Mouse (Mus musculus) erythroblast, adult 5-6 weeks (primary cell): ENCODE results near the gene Pkn3. TPM values are rescaled to one million over a fixed set of nuclear protein-coding genes. Genes with fewer than 3 reads are reported as not detected.
A peak's percentile ranks its signal among the peaks of the same experiment; 100 is the strongest.
"Not testable (repeated sequence)": the region's sequence is repeated elsewhere in the genome, so short reads cannot be mapped to it uniquely, and the experiment has no call there.

ENCODE experiments used
- ATAC-seq: replicated peaks from 2 replicates; pipeline ENCODE4 v1.8.0; 2016; ENCODE audit warnings: moderate number of reproducible peaks, mild to moderate bottlenecking, moderate TSS enrichment, inconsistent platforms; ENCODE audit not compliant: poor library complexity, low FRiP score, severe bottlenecking
- total RNA-seq, 2 experiments: library from RNA; stranded (forward) in 1 of 2; stranded (reverse) in 1 of 2; fragments of 150-400 nt in 1 of 2; fragments of 200-764, 138-1000 nt in 1 of 2; gene quantifications; 2 replicates each; pipeline versions ENCODE4 v1.2.3 to v1.2.4; 2015 to 2017; ENCODE audit warnings: low replicate concordance in 2 of 2

Gene Pkn3
- total RNA-seq, 2 experiments from 2014 or later, result 0.68 to 13.3 TPM

- ATAC-seq, result peak; percentile 92
These were observed 56.3 kb downstream of the Pkn3 start, which contains the start of gene Tbc1d13 for GRCm38 (mm10) chr2:30133613-30134377. Gene Tbc1d13, plus strand, starts transcription at chr2:30133746.

- 0 out of 2 replicates have a peak, but pooled peaks have one; percentile 14 for ATAC-seq
These were observed 56.9 kb downstream of the Pkn3 start for GRCm38 (mm10) chr2:30134378-30134711.

GRCm38 (mm10) chr2:30134928-30135620 lies 57.6 kb downstream of the Pkn3 start:
- no peak for ATAC-seq

GRCm38 (mm10) chr2:30136458-30136857 lies 59.0 kb downstream of the Pkn3 start:
- ATAC-seq, result no peak

- ATAC-seq, result not testable (repeated sequence)
These were observed 62.5 kb downstream of the Pkn3 start for GRCm38 (mm10) chr2:30140021-30140420.

Other genes with a start within 250 kb of the Pkn3 start
- 16.9 and 19.4 TPM in 2 replicates for gene Cercam, start 208.5 kb upstream of the Pkn3 start, total RNA-seq (2015; ENCODE audit: low replicate concordance)
- gene Cercam, start 208.5 kb upstream of the Pkn3 start, total RNA-seq (2017; ENCODE audit: low replicate concordance), result 18.8 and 20.8 TPM in 2 replicates
- gene Odf2, start 188.5 kb upstream of the Pkn3 start, total RNA-seq (2015; ENCODE audit: low replicate concordance), result 25.2 and 25.9 TPM in 2 replicates
- 51.4 and 68.7 TPM in 2 replicates for gene Odf2, start 188.5 kb upstream of the Pkn3 start, total RNA-seq (2017; ENCODE audit: low replicate concordance)
- gene Gle1, start 142.3 kb upstream of the Pkn3 start, total RNA-seq (2015; ENCODE audit: low replicate concordance), result 3.5 and 12.1 TPM in 2 replicates
- 16.0 and 23.0 TPM in 2 replicates for gene Gle1, start 142.3 kb upstream of the Pkn3 start, total RNA-seq (2017; ENCODE audit: low replicate concordance)
- gene Sptan1, start 112.1 kb upstream of the Pkn3 start, total RNA-seq (2015; ENCODE audit: low replicate concordance), result 16.5 TPM in 2 replicates
- gene Sptan1, start 112.1 kb upstream of the Pkn3 start, total RNA-seq (2017; ENCODE audit: low replicate concordance), result 18.1 and 21.6 TPM in 2 replicates
- 3.5 and 4.6 TPM in 2 replicates for gene Wdr34, start 28.8 kb upstream of the Pkn3 start, total RNA-seq (2015; ENCODE audit: low replicate concordance)
- gene Wdr34, start 28.8 kb upstream of the Pkn3 start, total RNA-seq (2017; ENCODE audit: low replicate concordance), result 0.09 and 0.84 TPM in 2 replicates
- gene Set, start 20.3 kb upstream of the Pkn3 start, total RNA-seq (2015; ENCODE audit: low replicate concordance), result 50.0 and 56.0 TPM in 2 replicates
- gene Set, start 20.3 kb upstream of the Pkn3 start, total RNA-seq (2017; ENCODE audit: low replicate concordance), result 143 and 233 TPM in 2 replicates
- 7.9 TPM in 1 of 2 replicates, not detected in the other for gene Zdhhc12, start 16.0 kb downstream of the Pkn3 start, total RNA-seq (2015; ENCODE audit: low replicate concordance)
- gene Zdhhc12, start 16.0 kb downstream of the Pkn3 start, total RNA-seq (2017; ENCODE audit: low replicate concordance), result 0.85 and 2.9 TPM in 2 replicates
- gene Zer1, start 46.9 kb downstream of the Pkn3 start, total RNA-seq (2015; ENCODE audit: low replicate concordance), result 10.2 and 10.4 TPM in 2 replicates
- gene Zer1, start 46.9 kb downstream of the Pkn3 start, total RNA-seq (2017; ENCODE audit: low replicate concordance), result 12.8 and 17.0 TPM in 2 replicates
- 20.0 and 20.3 TPM in 2 replicates for gene Tbc1d13, start 56.1 kb downstream of the Pkn3 start, total RNA-seq (2015; ENCODE audit: low replicate concordance)
- gene Tbc1d13, start 56.1 kb downstream of the Pkn3 start, total RNA-seq (2017; ENCODE audit: low replicate concordance), result 8.6 and 9.9 TPM in 2 replicates
- gene Endog, start 93.8 kb downstream of the Pkn3 start, total RNA-seq (2015; ENCODE audit: low replicate concordance), result 2.7 TPM in 1 of 2 replicates, not detected in the other
- 2.2 and 3.0 TPM in 2 replicates for gene Endog, start 93.8 kb downstream of the Pkn3 start, total RNA-seq (2017; ENCODE audit: low replicate concordance)
- gene Spout1, start 100.8 kb downstream of the Pkn3 start, total RNA-seq (2015; ENCODE audit: low replicate concordance), result 0.58 and 6.7 TPM in 2 replicates
- gene Spout1, start 100.8 kb downstream of the Pkn3 start, total RNA-seq (2017; ENCODE audit: low replicate concordance), result 5.2 and 8.7 TPM in 2 replicates
- 0.42 and 2.9 TPM in 2 replicates for gene Kyat1, start 128.2 kb downstream of the Pkn3 start, total RNA-seq (2015; ENCODE audit: low replicate concordance)
- gene Kyat1, start 128.2 kb downstream of the Pkn3 start, total RNA-seq (2017; ENCODE audit: low replicate concordance), result 0.84 and 1.8 TPM in 2 replicates
- gene Lrrc8a, start 160.0 kb downstream of the Pkn3 start, total RNA-seq (2015; ENCODE audit: low replicate concordance), result 7.9 TPM in 2 replicates
- gene Lrrc8a, start 160.0 kb downstream of the Pkn3 start, total RNA-seq (2017; ENCODE audit: low replicate concordance), result 7.1 and 8.3 TPM in 2 replicates
- gene Gm28035, start 162.9 kb downstream of the Pkn3 start, total RNA-seq (2015; ENCODE audit: low replicate concordance), result not detected in 2 replicates
- not detected in 2 replicates for gene Gm28035, start 162.9 kb downstream of the Pkn3 start, total RNA-seq (2017; ENCODE audit: low replicate concordance)
- gene Phyhd1, start 188.5 kb downstream of the Pkn3 start, total RNA-seq (2015; ENCODE audit: low replicate concordance), result 2.7 TPM in 1 of 2 replicates, not detected in the other
- gene Phyhd1, start 188.5 kb downstream of the Pkn3 start, total RNA-seq (2017; ENCODE audit: low replicate concordance), result 1.3 and 5.6 TPM in 2 replicates
- not detected in 2 replicates for gene Gm28038, start 203.4 kb downstream of the Pkn3 start, total RNA-seq (2015; ENCODE audit: low replicate concordance)
- not detected in 2 replicates for gene Gm28038, start 203.4 kb downstream of the Pkn3 start, total RNA-seq (2017; ENCODE audit: low replicate concordance)
- gene Dolk, start 208.7 kb downstream of the Pkn3 start, total RNA-seq (2015; ENCODE audit: low replicate concordance), result 1.2 and 1.7 TPM in 2 replicates
- 2.8 and 3.0 TPM in 2 replicates for gene Dolk, start 208.7 kb downstream of the Pkn3 start, total RNA-seq (2017; ENCODE audit: low replicate concordance)
- 14.8 and 22.5 TPM in 2 replicates for gene Nup188, start 208.7 kb downstream of the Pkn3 start, total RNA-seq (2015; ENCODE audit: low replicate concordance)
- 5.1 and 7.0 TPM in 2 replicates for gene Nup188, start 208.7 kb downstream of the Pkn3 start, total RNA-seq (2017; ENCODE audit: low replicate concordance)